Mouse (Mus musculus): ENCODE measurements around the gene Mat1a.

The Mat1a gene

DNA sequence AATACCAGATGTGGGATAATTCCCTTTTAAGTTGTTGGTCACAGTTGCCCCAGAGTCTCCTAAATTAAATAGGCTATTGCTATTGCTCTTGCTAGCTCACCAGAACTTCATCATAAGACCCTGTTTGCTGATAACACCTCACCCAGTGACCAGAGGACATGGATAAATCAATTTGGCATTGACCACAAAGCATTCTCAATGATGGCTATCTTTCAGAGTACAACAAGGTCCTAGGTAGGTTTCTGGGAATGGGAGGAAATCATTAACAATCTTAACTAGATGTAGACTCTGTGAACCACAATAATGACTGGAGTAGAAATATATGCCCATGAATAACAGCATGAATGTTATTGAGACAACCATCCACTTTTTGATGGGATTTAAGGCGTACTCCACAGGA is 35.9 kb downstream of the Mat1a start:
- no peak for DNase-seq (ENCODE audit: low read depth, low spot score)

DNA sequence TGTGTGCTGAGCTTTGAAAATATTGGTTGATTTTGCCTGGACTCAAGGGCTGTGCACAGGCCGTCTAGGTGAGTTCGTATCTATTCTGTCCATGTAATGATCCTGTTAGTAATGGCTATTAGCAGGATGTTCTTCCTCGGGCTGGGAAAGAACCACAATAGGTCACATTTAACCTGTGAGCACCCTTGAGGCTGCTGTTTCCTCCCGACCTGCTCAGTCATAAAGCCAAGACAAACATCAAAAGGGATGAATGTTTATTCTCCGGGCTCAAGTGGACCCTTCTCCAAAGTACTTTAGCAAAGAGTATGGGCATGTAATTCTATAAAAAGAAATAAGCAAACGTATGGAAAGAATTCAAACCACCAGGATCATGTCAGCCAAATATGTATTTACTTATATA is 41.2 kb downstream of the Mat1a start:
- DNase-seq (ENCODE audit: low read depth, low spot score), result no peak

DNA sequence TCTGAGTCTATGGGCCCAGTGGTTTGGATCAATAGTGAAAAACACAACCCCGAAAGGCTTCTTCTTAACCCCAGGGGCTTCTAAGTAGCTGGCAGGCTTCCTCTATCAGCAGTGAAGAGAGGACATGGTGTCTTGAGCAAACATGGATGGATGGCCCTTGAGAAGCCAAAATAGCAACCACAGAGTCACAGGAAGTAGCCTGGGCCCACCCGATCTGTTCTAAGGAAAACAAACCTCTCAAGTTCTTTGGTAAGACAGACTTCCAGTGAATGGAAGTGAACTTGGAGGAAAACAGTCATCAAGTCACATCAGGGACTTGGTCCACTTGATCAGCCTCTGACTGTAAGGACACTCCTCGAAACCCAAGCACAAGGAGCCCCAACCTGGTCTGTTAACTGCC is 42.1 kb downstream of the Mat1a start:
- no peak for DNase-seq (ENCODE audit: low read depth, low spot score)

DNA sequence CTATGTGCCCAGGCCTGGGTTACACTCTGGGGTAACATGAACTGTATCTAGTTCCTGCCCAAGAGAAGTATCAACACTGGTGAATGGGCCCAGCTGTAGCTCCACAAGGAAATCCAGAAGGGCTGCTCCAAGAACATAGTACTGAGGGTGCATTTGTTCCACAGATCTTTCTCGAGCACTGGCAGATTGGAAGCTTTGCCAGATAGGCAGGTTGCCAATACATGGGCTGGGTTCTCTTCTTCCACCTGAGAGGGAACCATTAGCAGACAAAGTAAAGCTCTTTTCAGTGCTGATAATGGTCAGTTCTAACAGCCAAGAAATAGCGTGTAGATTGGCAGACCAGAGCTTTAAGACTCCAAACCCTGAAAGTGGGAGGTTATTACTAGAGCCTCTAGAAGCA is 42.5 kb downstream of the Mat1a start:
- no peak for DNase-seq (ENCODE audit: low read depth, low spot score)

DNA sequence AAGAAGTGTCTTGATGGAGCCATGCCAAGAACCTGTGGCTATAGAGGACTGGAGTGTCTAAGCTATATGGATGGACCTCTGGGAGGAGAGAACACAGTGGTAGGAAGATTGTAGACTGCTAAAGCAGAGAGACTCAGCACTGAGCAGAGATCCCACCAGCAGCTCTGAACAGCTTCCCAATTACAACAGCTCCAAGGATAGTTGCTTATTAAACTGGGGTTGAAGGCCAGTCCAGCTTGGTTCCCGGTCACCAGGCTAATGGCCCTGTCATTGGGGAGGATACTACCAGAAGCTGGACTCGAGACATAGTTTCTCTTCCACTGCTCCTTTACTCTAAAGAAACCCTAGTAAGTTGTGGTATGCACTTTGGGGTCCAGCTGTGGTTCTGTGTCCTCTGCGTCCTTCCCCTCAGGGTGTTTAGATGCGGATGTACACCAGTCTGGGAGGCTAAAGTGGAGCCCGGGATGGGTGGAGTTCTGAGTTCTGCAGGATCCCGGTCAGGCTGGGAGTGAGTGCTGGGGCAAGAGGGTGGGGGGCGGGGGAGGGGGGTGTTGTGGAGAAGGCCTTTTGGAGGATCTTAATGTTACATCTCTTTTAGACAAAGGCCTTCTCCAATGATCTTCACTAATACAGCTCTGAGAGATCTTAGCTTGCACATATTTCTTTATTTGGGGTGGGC is 46.5 kb downstream of the Mat1a start, which contains the start of gene Mbl1:
Mbl1 (plus strand) TSS at position 239 of the 679 bp plus-strand sequence.
- no peak for DNase-seq (ENCODE audit: low read depth, low spot score)

DNA sequence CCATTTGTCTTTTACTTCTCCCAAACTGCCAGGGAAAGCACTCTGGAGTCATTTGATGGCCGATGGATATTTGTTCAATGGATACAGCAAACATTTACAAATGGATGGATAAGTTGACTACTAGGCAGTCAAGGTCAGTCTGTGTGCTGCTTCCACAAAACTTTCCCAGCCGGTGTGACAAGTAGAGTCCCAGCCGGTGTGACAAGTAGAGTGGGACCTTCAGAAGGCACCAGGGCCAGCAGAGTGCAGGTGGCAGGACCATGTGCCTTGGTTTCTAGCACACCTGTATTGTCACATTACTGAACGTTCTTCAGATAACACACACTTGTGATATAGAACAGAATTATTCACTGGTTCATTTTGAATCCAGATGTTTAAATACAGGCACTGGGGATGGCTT is 55.2 kb downstream of the Mat1a start:
- no peak for DNase-seq (ENCODE audit: low read depth, low spot score)

DNA sequence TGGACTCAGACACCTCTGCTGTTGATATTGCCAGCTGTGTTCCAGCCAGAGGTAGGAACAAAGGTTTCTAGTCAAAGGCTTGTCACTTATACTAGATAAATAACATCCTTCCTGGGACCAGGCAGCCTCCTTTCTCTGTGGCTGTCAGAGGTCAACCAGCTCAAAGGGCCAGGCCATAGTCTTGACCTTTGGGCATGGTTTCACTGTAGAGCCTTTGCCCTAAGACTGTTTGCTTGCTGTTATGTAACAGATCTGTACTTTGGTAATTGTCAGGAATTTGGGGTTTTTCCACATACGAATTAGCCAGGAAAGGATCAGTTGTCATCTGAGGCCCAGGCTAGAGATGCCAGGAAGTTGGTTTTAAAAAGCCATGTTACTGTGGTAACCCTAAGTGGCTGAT is 55.9 kb downstream of the Mat1a start:
- no peak for DNase-seq (ENCODE audit: low read depth, low spot score)

DNA sequence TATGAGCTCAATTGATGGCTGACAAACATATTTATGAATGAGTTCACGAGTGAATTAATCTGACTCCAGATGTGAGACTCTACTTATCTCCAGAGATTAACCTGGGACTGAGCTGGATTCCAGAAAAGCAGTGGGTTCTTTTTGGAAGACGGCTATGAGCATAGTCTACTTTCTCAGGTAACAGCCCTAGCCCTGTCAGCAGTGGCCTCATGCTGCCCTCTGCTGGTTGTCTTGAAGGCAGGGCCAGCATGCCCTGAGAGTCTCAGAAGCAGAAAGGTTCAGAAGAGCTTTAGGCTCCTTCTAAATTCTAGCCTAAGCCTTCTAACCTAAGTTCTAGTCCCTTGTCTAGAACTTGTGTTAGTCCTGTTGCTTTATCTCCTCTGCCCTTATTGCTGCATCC is 57.8 kb downstream of the Mat1a start:
- peak; percentile 14 for DNase-seq (ENCODE audit: low read depth, low spot score)

DNA sequence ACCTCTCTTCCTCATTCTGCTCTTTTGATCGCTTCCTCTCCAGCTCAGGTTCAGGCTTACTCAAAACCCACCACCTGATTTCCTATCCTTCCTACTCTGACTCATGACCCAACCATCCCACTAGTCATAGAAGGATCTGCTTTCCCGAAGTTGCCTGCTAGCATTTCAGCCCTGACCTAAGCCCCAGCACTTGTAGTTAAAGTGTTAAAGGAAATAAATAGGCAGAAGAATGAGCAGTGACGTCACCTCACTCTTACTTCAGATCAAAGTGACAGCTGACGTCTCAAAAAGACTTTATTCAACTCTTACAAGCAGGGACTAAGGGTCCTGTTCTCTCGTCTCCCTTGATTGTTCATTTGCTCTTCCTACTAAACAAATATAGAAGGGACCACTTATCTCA is 62.4 kb downstream of the Mat1a start:
- DNase-seq (ENCODE audit: low read depth, low spot score), result no peak

DNA sequence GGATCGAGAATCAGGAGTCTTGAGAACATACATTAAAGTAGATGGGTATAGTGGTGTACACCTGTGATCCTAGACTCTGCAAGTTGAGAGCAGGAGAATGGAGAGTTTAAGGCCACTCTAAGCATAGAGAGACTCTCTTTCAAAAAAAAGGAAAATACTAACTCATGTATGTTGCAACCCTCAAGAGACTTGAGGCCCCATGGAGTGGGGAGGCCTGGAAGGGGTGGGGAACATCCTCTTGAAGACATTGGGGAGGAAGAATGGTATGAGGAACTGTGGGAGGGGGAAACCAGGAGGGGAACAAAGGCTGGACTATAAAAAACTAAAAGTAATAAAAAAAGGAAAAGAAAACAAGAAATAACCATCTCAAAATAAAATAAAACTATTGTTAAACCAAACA is 63.7 kb downstream of the Mat1a start:
- DNase-seq (ENCODE audit: low read depth, low spot score), result no peak

DNA sequence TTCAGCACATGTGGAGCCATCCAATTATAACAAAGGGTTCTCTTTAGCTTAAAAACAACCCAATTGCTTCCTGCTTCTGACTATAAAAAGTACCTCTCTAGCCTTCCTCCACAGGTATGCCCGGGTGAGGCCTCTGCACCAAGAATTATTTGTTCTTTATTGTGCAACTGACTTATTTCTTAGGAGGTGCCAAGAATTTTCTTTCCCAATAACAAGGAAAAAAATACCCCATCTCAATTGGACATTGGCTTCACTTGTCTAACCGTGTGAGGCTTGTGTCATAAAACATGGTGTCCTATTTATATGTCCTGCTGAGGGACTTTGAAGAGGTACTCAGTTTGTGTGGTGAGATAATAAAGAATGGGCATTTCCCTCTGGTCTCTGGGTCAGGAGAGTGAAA is 65.7 kb downstream of the Mat1a start:
- DNase-seq (ENCODE audit: low read depth, low spot score), result no peak
